Mouse (Mus musculus) granulocyte monocyte progenitor cell, adult 5-6 weeks (primary cell): Measurements from ENCODE around the gene Ankrd13d. TPM values are rescaled to one million over a fixed set of nuclear protein-coding genes. Genes with fewer than 3 reads are reported as not detected.

ENCODE experiments used
- ATAC-seq: replicated peaks from 2 replicates; pipeline ENCODE4 v1.8.0; 2016; ENCODE audit warnings: mild to moderate bottlenecking, moderate TSS enrichment, inconsistent platforms; ENCODE audit not compliant: poor library complexity, severe bottlenecking
- total RNA-seq, 2 experiments: library from RNA; stranded (forward) in 1 of 2; stranded (reverse) in 1 of 2; fragments of 200-712, 200-1000 nt in 1 of 2; fragments of >200 nt in 1 of 2; fragmentation: Nextera tagmentation in 1 of 2; gene quantifications; 2 replicates each; pipeline ENCODE4 v1.2.3; 2014 to 2017

The Ankrd13d gene
- total RNA-seq (2014; fragmentation: Nextera tagmentation) = 6.8 and 7.2 TPM in 2 replicates
- 1.6 and 3.9 TPM in 2 replicates for total RNA-seq (2017)

DNA sequence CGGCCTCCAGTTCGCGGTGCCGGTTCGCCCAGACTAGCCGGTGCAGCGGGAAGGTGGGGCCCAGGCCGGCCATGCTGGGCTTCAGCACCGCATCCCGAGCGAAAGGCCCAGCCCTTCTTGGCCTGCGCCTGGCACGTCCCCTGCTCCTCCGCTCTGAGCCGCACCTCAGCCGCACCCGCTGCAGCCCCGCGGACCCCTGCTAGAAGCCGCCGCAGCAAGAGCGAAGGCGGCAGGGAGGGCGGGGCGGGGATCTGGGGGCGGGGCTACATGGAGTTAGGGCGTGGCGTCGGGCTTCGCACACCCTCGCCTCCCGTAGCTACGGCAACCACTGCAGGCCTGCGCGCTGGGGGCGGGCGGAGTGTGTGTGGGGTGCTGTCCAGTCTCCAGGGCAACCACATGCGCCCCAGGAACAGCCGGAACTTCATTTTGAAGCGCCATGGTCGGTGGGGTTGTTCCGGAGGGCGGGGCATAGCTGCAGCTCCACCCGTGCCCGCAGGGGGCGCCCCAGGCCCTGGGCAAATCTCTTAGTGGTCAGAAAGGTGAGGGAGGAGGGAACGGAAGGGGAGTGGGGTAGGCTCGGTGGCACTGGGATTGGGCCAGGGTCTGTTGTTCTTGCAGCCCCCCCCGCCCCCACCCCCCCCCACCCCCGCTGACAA, at the start of gene Ankrd13d:
Gene Ankrd13d (minus strand): TSS at position 240 of the 656 bp plus-strand sequence.
- ATAC-seq = peak; percentile 93

DNA sequence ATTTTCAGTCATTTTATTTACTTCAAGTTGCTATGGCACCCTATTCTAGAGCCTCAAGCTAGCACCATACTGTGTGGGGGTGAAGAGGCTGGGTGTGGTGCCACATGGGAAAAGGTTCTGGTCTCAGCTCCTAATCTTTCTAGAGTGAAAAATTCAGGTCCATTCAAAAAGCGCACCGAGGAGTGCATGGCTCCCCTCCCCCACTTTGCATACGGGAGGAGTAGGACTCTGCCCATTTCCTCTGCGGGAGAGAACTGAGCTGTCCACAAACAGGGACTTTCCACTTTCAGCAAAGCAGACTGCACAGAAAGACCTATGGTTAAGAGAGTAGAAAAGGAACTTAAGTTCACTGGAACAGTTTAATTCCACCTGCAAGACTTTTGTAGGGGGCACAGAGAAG, 49.7 kb upstream of the Ankrd13d start:
- ATAC-seq = peak; percentile 23

DNA sequence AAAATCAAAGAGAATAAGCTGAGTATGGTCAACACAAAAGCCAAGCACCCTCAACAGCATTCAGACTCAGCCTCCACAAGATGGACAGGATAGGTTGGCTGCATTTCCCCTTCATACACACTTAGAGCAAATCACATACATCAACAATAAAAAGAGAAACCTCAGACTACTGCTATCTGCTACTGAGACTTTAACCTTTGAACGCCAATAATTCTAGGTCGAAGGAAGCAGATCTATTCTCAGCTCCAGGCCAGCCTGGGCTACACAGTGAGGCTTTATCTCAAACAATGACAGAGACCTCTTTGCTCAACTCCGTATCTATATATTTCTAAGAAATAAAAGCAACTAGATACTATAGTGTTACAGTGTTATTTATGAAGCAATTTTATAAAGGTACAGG, 48.3 kb upstream of the Ankrd13d start:
- no peak for ATAC-seq

DNA sequence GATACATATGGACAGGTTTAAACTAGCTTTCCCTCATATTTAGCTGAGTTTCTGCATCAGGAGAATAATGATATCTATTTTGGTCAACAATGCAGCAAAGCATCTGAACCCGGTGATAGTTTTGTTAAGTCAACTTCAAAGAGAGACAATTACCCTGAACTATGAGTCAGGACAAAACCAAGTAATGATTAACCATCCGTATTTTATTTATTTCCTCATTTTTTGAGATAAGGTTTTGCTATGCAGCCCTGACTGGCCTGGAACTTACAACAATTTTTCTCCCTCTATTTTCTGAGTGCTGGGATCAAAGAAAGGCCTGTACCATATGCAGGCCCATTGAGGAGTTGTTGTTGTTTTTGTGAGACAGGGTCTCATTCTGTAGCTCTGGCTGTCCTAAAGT, 47.7 kb upstream of the Ankrd13d start:
- ATAC-seq = no peak

DNA sequence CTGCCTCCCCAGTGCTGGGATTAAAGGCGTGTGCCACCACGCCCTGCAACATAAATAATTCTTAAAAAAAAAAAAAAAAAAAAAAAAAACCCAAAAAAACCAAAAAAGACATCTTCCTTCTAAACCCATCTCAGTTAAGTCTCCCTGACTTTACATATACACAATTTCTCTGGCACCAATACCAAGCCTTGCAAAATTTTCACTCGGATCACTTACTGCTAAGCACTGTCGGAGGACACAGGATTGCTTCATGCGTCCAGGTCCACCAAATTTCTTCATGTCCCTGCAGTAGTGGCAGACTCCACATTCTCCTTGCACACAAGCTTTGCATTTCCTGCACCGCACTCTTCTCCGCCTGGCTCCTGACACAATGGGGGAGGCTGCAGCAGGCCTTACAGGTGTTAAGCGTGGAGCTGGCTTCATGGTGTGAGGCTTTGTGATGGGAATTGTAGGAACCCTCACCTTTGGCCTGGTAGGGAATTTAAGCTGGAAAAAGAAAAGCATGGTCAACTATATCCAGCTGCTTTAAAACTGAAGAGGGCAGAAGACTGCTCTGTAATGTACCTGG, 45.9 kb upstream of the Ankrd13d start:
- no peak for ATAC-seq

DNA sequence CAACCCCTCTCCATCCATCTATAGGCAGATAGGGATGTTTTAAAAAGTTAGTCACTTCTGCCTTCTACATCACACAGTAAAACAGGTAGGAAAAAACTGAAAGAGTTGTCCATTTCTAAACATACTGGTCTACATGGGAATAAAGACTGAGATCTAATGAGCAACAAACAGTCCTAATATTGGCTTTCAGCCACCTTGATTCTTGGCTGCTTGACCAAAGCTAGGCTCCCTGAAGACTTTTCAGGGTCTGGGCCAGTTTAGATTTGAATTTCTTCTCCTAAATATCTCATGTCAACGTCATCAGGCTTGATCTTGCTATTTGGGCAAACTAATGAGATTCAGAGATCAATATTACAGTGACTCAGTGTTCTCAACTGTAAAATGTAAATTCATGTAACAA, 43.9 kb upstream of the Ankrd13d start:
- no peak for ATAC-seq

DNA sequence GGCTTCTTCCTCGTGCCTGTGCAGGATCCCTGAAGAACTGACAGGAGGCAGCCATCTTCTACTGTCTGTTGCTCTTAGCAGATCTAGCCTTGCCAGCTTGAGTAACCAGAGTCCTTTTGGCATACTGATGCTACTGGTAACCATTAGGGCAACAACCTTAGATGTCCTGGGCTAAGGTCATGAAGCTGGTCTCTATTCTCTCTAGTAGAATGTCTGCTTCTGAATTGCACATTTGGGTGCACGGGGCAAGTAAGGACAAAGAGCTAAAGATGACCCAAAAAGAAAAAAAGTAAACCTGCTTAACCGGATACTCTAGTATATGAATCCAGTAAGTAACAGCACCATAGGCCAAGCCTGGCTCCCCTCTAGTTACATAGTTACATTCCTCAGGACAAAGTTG, 43.2 kb upstream of the Ankrd13d start:
- no peak for ATAC-seq

DNA sequence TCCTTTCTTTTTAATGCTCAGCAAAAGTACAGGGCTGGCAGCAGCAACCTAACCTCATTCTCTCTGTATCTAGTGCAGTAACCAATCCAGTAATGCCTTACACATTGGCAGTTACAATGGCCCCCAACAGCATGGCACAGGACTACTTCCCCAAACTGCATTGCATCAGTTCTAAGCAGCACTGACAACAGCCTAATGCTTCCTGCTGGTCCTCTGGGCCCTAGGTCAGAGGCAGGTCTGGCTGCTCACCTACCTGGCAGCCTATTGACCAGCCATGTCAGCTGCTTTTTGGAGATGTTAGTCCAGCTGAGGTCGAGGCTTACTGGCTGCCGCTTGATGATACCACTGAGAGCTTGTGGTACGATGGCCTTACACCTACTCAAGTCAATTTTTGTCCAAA, 39.2 kb upstream of the Ankrd13d start:
- peak; percentile 98 for ATAC-seq

DNA sequence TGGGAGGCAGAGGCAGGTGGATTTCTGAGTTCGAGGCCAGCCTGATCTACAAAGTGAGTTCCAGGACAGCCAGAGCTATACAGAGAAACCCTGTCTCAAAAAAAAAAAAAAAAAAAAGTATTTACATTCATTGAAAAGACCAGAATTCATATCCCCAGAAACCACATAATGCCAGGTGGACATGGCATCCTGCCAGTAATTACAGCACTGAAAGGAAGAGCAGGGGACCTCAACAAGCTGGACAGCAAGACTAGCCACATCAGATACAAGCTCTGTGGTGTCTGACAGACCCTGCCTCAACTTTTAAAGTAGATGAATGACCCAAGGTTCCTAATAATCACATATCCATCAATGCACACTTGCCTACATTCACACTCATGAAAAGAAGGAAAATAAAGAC, 38.7 kb upstream of the Ankrd13d start:
- no peak for ATAC-seq

DNA sequence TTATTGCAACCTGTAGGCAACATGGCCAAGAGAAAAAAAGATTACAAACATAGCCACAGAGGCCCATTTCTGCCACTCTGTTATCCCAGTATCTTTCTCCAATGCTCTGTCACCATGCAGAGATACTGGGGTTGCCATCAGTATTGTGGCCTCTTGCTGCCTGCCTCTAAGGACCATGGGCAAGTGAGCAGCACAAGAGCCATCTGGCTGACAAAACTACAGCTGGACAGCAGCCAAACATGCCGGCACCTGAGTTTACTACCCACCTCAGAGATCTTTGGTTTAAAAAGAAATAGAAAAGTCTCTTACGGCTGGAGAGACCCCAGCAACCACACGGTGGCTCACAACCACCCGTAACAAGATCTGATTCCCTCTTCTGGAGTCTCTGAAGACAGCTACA, 36.3 kb upstream of the Ankrd13d start:
- ATAC-seq = no peak

DNA sequence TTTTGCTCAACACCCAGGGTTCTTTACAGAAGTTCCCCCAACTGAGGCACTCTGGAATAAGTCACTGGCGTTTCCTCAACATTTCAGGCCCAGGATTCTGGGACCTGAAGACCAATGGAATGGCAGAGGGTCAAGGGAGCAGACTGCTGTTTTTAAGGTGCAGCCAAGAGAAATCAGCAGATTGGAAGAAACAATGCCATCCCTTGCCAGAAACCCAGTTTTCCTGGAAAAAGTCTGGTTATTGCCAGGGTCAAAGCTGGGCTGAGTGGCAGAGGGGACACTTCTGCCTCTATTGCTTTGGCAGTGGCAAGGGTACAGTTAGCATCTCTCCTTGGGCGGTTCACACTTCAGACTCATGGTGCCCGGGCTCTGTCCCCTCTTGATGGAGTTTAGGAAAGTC, 34.2 kb upstream of the Ankrd13d start:
- no peak for ATAC-seq

DNA sequence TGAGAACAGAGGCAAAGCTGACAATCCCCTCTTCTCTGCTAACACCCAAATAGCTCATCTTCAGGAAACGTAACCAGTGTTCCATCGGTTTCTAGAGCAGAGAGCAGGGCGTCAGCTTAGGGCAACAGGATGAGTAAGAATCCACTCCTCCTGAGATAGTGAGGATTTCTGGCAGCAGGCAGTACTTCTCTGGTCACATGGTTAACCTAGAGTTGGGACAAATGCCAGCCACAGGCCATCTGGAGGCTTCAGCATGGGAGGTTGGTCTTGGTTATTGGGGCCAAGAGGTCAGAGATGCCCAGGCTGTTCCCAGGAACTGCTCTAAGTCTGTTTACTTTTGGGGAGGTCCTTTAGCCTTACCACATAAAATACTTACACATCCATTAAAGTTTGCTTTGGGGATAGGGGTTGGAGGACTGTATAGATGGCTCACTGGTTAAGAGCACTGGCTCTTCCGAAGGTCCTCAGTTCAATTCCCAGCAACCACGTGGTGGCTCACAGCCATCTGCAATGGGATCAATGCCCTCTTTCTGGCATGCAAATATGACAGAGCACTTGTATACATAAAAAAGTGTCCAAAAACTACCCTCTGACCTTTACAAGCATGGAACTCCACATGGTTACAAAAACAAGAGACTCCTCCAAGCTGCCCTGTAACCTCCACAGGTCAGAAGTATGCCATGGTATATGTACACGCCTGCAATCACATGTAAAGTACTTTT, 32.4 kb upstream of the Ankrd13d start:
- ATAC-seq = no peak

DNA sequence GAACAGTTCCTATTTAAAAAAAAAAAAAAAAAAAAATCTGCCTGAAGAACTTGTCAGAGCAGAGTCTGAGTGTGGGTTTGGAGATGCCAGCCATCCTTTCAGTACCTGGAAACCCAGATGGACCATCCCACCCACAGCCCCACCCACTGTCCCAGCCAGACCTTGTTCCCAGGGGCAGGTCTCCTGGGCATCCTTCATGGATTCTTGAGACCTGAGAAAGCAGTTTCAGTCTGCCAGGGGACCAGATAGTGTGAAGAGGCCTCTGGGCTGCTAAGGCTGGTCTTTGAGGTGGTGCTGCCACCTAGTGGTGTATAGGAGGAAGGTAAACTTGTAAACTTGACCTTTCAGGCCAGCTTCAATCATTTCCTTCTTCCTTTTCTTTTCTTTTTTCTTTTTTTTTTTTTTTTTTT, 26.8 kb upstream of the Ankrd13d start:
- ATAC-seq = peak; percentile 53

DNA sequence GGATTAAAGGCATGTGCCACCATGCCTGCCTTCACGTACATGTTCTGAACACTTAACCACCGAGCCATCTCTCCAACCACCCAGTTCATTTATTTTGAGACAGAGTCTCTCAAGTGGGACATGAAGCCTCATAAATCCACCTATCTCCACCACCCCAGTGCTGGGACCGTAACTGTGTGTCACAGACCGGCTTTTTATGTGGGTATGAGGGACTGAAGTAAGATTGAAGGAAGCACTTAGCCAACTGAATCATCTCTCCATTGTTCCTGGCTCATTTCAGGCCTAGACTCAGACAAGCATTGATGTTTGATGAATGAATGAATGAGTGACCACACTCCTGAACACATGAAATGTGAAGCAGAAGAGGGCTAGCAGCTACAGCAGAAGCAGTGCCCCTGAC, 26.4 kb upstream of the Ankrd13d start:
- no peak for ATAC-seq

DNA sequence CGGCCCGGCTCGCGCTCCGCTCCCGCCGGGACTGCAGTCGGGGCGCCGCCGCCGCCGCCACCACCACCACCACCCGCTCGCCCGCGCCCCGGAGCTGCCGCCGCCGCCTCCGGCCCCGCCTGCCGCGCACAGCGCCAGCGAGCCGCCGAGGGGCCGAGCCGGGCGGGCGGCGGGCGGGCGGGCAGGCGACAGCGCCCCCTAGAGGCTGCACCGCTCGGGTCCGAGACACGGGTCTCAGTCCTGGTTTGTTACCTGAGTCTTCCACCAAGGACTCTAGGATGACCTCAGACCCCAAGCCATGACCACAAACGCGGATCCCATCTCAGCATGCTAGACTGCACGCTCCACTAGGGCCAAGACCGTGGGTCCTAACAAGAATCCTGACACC, 23.2 kb upstream of the Ankrd13d start, which contains the start of gene Grk2:
Gene Grk2 (minus strand): TSS at position 33 of the 388 bp plus-strand sequence.
- ATAC-seq = peak; percentile 12; the same call in 1 of the 2 replicates

DNA sequence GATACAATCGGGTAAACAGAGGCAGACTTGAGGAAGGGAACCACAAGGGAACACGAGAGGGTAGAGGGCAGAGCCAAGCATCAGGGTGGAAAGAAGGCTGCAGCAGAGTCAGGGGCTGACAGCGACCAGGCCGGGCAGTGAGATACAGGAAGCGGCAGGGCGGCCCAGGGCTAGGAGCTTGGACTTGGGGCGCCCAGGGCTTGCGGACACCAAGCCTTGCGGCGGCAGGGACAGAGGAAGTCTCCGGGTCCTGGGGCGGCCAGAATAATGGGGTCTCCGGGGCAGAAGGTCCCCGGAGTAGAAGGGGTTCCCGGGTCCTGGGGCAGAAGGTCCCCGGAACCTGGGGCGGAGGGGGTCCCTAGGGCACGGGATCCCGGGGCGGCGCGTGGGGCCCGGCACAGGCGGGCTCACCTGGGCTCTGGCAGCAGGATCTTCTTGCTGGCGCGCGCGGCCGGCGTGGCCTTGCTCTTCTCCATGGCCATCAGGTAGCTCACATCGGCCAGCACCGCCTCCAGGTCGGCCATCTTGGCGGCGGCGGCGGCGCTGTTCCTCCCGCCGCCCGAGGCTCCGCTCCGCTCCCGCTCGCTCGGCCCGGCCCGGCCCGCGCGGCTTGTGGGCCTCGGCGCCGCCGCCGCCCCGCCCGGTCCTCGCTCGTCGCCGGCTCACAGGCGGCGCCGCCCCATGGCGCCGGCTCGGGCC, 22.7 kb upstream of the Ankrd13d start:
- no peak for ATAC-seq

DNA sequence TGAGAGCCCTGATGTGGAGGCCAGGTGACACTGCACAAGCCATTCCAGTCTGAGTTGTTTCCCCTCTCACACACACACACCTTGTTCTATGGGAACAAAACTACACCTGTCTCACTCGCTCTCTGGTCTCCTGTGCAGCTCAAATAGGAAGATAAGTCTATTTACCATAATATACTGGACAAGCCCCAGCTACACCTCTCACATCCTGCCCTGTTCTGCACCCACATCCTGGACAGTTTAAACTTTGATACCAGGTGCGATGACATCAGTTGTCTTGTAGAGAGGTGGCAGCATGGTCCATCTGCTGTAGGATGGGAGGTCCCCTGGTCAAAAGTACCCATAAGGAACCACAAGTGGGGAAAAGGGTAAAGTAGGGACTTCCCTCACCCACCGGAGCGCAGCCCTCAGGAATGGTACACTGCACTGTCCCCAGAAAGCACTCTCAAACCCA, 22.0 kb upstream of the Ankrd13d start:
- no peak for ATAC-seq

DNA sequence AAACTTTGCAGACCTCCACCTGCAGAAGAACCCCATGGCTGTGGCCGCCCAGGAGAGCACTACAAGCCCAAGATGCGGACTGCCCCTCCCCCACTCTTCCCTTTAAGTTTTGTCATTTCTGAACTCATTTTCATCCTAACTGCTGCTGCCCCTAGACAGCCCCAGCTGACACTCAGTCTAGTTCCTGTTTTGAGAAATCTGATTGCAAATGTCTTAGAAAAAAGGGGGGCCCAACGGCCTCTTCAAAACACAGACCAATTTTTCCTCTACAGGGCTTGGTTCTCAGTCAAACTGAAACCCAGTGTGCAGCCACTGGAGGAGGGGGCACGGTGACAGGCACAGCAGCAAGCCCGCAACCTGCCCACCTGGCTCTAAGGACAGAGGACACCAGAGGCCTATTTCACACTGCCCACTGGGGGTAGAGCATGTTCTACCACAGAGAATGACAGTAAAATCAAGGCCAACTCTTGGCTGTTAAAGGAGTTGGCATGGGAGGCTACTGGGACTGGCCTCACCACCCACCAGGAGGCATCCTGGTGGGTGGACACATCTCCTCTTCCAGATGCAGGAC, 21.4 kb upstream of the Ankrd13d start:
- ATAC-seq = peak; percentile 9

DNA sequence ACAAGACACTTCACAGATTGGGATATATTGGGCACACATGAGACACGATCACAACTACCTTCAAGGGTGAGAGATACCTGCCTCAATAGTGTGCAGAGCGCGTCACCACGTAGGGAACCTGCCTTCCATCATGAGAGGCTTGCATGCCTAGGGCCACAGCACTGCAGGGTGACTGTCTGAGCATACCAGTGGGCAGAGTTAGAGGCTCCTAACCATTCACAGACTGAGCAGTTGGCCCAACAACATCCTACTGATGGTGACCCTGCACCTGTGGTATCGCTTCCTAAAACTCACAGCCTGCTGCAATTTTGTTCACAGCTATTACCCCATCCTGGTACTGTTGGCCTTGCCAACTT, 20.7 kb upstream of the Ankrd13d start:
- peak; percentile 18 for ATAC-seq

DNA sequence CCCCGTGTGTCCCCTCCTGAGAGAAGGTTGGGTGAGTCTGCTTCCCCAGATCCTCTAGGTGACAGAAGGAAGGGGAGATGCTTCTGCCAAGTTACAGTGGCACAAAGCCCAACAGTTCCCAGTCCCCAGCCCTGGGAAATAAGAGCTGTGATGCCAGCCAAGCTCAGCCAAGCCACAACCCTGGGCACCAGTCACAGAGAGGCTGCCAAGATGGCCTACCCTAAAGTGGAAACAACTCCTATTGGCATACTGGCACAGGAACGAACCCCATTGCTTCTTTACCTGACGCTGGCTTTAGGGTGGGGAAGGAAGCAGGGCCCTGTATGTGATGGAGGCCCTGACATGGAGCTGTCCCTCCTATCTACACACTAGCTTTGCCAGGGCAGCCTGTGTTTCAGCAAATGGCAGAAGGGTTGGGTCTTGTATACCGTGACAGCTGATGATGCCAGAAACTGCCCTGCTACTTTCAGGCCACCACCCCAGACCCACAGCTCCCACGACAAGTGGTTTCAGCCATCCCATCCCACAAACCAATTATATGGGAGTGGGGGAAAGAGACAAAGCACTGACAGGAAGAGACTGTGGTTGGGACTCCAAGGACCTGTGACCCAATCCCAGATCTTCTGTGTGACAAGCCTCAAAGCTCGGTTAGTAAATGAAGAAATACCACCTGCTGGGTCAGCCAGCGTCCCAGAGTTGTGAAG, 20.2 kb upstream of the Ankrd13d start:
- ATAC-seq = no peak
